Mouse (Mus musculus) testis, postnatal 10 days (tissue): Measurements from ENCODE around the gene Robo2.

Experiments used
- DNase-seq: peaks from one replicate; pipeline ENCODE4 v3.0.0; 2021; ENCODE audit warnings: low spot score

The Robo2 gene

GRCm38 (mm10) chr16:74321666-74322371 lies 89.8 kb downstream of the Robo2 start:
- no peak for DNase-seq

GRCm38 (mm10) chr16:74316150-74316549 lies 95.5 kb downstream of the Robo2 start:
- no peak for DNase-seq

- DNase-seq: no peak
These were observed 98.4 kb downstream of the Robo2 start for GRCm38 (mm10) chr16:74313222-74313621.

- DNase-seq: no peak
These were observed 104.1 kb downstream of the Robo2 start for GRCm38 (mm10) chr16:74307543-74307887.

- no peak for DNase-seq
These were observed 104.6 kb downstream of the Robo2 start for GRCm38 (mm10) chr16:74306876-74307542.

GRCm38 (mm10) chr16:74287878-74288277 lies 123.7 kb downstream of the Robo2 start:
- no peak for DNase-seq

- DNase-seq: no peak
These were observed 129.1 kb downstream of the Robo2 start for GRCm38 (mm10) chr16:74282549-74282948.

- DNase-seq: no peak
These were observed 134.6 kb downstream of the Robo2 start for GRCm38 (mm10) chr16:74276855-74277573.

- no peak for DNase-seq
These were observed 137.0 kb downstream of the Robo2 start for GRCm38 (mm10) chr16:74274596-74274995.

GRCm38 (mm10) chr16:74272993-74273392 lies 138.6 kb downstream of the Robo2 start:
- DNase-seq: no peak

GRCm38 (mm10) chr16:74258241-74258640 lies 153.4 kb downstream of the Robo2 start:
- no peak for DNase-seq

GRCm38 (mm10) chr16:74244452-74244851 lies 167.2 kb downstream of the Robo2 start:
- no peak for DNase-seq

GRCm38 (mm10) chr16:74241534-74241933 lies 170.1 kb downstream of the Robo2 start:
- DNase-seq: no peak

GRCm38 (mm10) chr16:74237411-74237930 lies 174.2 kb downstream of the Robo2 start:
- no peak for DNase-seq

- DNase-seq: no peak
These were observed 177.1 kb downstream of the Robo2 start for GRCm38 (mm10) chr16:74234393-74235059.

- no peak for DNase-seq
These were observed 178.0 kb downstream of the Robo2 start for GRCm38 (mm10) chr16:74233596-74233995.

GRCm38 (mm10) chr16:74227285-74227684 lies 184.3 kb downstream of the Robo2 start:
- DNase-seq: no peak

GRCm38 (mm10) chr16:74225423-74226272 lies 186.0 kb downstream of the Robo2 start:
- DNase-seq: no peak

GRCm38 (mm10) chr16:74222501-74222900 lies 189.1 kb downstream of the Robo2 start:
- no peak for DNase-seq

GRCm38 (mm10) chr16:74216879-74217415 lies 194.7 kb downstream of the Robo2 start:
- DNase-seq: no peak

GRCm38 (mm10) chr16:74215791-74216190 lies 195.8 kb downstream of the Robo2 start:
- no peak for DNase-seq
